Comparison of ENCODE assay signal across 15 mouse cellular contexts in the genomic region with DNA sequence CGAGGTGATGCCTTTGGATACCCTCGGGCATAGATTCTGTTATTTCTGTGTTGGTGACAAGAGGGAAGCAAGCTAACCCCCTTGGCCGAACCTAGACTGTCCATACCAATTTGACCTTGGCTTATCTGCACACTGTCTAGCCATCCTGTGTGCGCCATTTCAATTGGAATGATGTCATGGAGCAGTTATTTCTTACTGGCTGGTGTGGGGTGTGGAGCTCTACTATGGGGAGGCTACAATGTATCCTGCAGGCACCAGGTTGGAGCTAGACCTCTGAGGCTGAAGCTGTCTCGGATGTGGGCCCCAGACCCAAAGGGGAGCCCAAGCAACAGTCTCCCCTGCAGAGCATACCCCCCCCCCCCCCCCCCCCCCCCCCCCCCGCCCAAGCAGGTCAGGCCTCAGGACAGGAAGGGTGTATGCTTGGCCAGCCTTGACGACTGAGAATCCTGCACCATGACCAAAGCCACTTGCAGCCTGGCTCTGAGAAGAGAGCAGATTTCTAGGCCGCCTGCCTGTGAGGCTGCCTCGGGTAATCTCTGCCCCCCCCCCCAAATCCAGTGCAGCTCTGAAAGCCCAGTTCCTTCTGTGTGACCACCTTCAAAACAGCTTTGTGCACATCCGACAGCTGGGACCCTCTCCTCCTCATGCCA. TPM values are rescaled to one million over a fixed set of nuclear protein-coding genes. Genes with fewer than 3 reads are reported as not detected.
DNase-seq lines count a peak whose midpoint lies in the region; ATAC-seq and TF ChIP-seq lines count a peak whose summit lies in the region.
"Had no signal": no experiment of that assay in that cellular context is flagged by ENCODE, and none has a peak within 500 bp of the region (broad histone marks: within the 10 kb centered on the region; RNA-seq: fewer than 3 reads in every experiment).

TSS of gene Prrx2 (plus strand) at position 600 of the 650 bp plus-strand sequence.

- peak within 1 kb of the TSS; percentile 80 for H3K27ac ChIP-seq in heart, embryonic 13.5 days (replicated peaks)
- no peak within 1 kb of the TSS; the same call in 1 of the 2 replicates for H3K27ac ChIP-seq in heart, adult 2 months
- no peak within 1 kb of the TSS; the same call in 1 of the 2 replicates for H3K27ac ChIP-seq in midbrain, embryonic 10.5 days (replicated peaks)
- no peak within 1 kb of the TSS for H3K27ac ChIP-seq in midbrain, embryonic 14.5 days (replicated peaks; ENCODE audit: low read depth, low read length)
- 0 out of 2 replicates have a peak within 1 kb of the TSS, but pooled peaks have one; percentile 52 for H3K27ac ChIP-seq in hindbrain, embryonic 13.5 days
- H3K27ac ChIP-seq: macrophage; neural tube, embryonic 12.5 days had no signal

- H3K27me3 ChIP-seq in heart, embryonic 13.5 days (replicated peaks), result no peaks in the 10 kb centered on the region
- H3K27me3 ChIP-seq in heart, adult 2 months (ENCODE audit: control insufficient read depth, insufficient read depth, low read length), result no peaks in the 10 kb centered on the region
- H3K27me3 ChIP-seq in midbrain, embryonic 10.5 days (ENCODE audit: low read depth, poor library complexity, severe bottlenecking), result no peaks in the 10 kb centered on the region
- no peaks in the 10 kb centered on the region for H3K27me3 ChIP-seq in midbrain, embryonic 14.5 days (ENCODE audit: control insufficient read depth, insufficient read depth, low read length)
- no peaks in the 10 kb centered on the region for H3K27me3 ChIP-seq in hindbrain, embryonic 13.5 days

- no peaks in the 10 kb centered on the region for H3K36me3 ChIP-seq in heart, embryonic 13.5 days
- H3K36me3 ChIP-seq in heart, adult 2 months (ENCODE audit: control insufficient read depth, insufficient read depth, low read length), result no peaks in the 10 kb centered on the region
- no peaks in the 10 kb centered on the region for H3K36me3 ChIP-seq in midbrain, embryonic 10.5 days
- H3K36me3 ChIP-seq in midbrain, embryonic 14.5 days (ENCODE audit: control insufficient read depth, insufficient read depth, low read length), result no peaks in the 10 kb centered on the region
- no peaks in the 10 kb centered on the region for H3K36me3 ChIP-seq in hindbrain, embryonic 13.5 days
- H3K36me3 ChIP-seq: neural tube, embryonic 12.5 days had no signal

- H3K4me2 ChIP-seq in heart, embryonic 13.5 days, result no peak within 1 kb of the TSS
- H3K4me2 ChIP-seq in midbrain, embryonic 14.5 days (ENCODE audit: low read length), result no peak within 1 kb of the TSS
- H3K4me2 ChIP-seq in hindbrain, embryonic 13.5 days, result no peak within 1 kb of the TSS

- DNase-seq in heart, adult 2 months, result no peak
- DNase-seq in midbrain, embryonic 10.5 days (ENCODE audit: low spot score), result no peak
- no peak for DNase-seq in midbrain, embryonic 14.5 days
- no peak for DNase-seq in brain, embryonic 14.5 days (ENCODE audit: low read depth)
- DNase-seq in retina, embryonic 14.5 days (ENCODE audit: low spot score), result no peak
- no peak for DNase-seq in spleen, postnatal 4 days (ENCODE audit: low spot score in 2 of 2)
- DNase-seq: cerebellum, postnatal 10 days; left cerebral cortex, postnatal 4 days; right cerebral cortex, postnatal 14 days had no signal

- no peaks in the 10 kb centered on the region for H3K79me2 ChIP-seq in heart, adult 2 months (replicated peaks; ENCODE audit: control insufficient read depth, insufficient read depth, low read length)

- H3K9ac ChIP-seq in heart, embryonic 13.5 days, result peak within 1 kb of the TSS; percentile 56; the same call in 1 of the 2 replicates
- no peak within 1 kb of the TSS for H3K9ac ChIP-seq in heart, adult 2 months (ENCODE audit: low read depth, low read length)
- H3K9ac ChIP-seq in midbrain, embryonic 14.5 days (replicated peaks; ENCODE audit: low read length), result no peak within 1 kb of the TSS
- H3K9ac ChIP-seq in hindbrain, embryonic 13.5 days, result no peak within 1 kb of the TSS; the same call in 1 of the 2 replicates
- H3K9ac ChIP-seq: neural tube, embryonic 12.5 days had no signal

- H3K4me1 ChIP-seq in heart, embryonic 13.5 days, result peaks cover 43% of the 10 kb centered on the region
- H3K4me1 ChIP-seq in heart, adult 2 months (ENCODE audit: control insufficient read depth, insufficient read depth, low read length), result no peaks in the 10 kb centered on the region
- peaks cover 41% of the 10 kb centered on the region for H3K4me1 ChIP-seq in midbrain, embryonic 10.5 days
- H3K4me1 ChIP-seq in midbrain, embryonic 14.5 days (ENCODE audit: control insufficient read depth, insufficient read depth, low read length), result peaks cover 4% of the 10 kb centered on the region; the same call in 1 of the 2 replicates
- peaks cover 26% of the 10 kb centered on the region for H3K4me1 ChIP-seq in hindbrain, embryonic 13.5 days (replicated peaks)

- intact Hi-C loops in heart, adult 2 months (cut with DNase I), result no loop called here

- no peaks in the 10 kb centered on the region for H3K9me3 ChIP-seq in heart, embryonic 13.5 days
- no peaks in the 10 kb centered on the region for H3K9me3 ChIP-seq in midbrain, embryonic 10.5 days (replicated peaks)
- H3K9me3 ChIP-seq in midbrain, embryonic 14.5 days (ENCODE audit: control insufficient read depth, low read length), result no peaks in the 10 kb centered on the region
- H3K9me3 ChIP-seq in hindbrain, embryonic 13.5 days, result no peaks in the 10 kb centered on the region
- H3K9me3 ChIP-seq: neural tube, embryonic 12.5 days had no signal

- no peak for TF ChIP-seq CTCF in heart, adult 2 months (IDR thresholded peaks at IDR 0.05)
- TF ChIP-seq CTCF in brain, embryonic 14.5 days (IDR thresholded peaks at IDR 0.05; ENCODE audit: borderline replicate concordance, extremely low read depth, insufficient read depth, insufficient read length), result no peak

- no peak for TF ChIP-seq POLR2A in heart, adult 2 months (IDR thresholded peaks at IDR 0.05; ENCODE audit: insufficient read depth, low read depth, low read length)
- no peak for TF ChIP-seq POLR2A in brain, embryonic 14.5 days (IDR thresholded peaks at IDR 0.05; ENCODE audit: borderline replicate concordance, extremely low read depth, insufficient read depth, insufficient read length, poor library complexity, severe bottlenecking)

- 45% methylated on average over 8 of the region's 10 CpGs for WGBS in heart, embryonic 13.5 days
- WGBS in heart, adult 2 months, result 50% methylated on average over 9 of the region's 10 CpGs
- 71% methylated on average over 8 of the region's 10 CpGs for WGBS in midbrain, embryonic 10.5 days
- 68% methylated on average over 9 of the region's 10 CpGs for WGBS in midbrain, embryonic 14.5 days
- WGBS in hindbrain, embryonic 13.5 days, result 70% methylated on average over 7 of the region's 10 CpGs

- no peak within 1 kb of the TSS for H3K4me3 ChIP-seq in heart, embryonic 13.5 days
- H3K4me3 ChIP-seq in heart, adult 2 months, result no peak within 1 kb of the TSS
- H3K4me3 ChIP-seq in midbrain, embryonic 10.5 days, result no peak within 1 kb of the TSS
- H3K4me3 ChIP-seq in midbrain, embryonic 14.5 days (replicated peaks; ENCODE audit: low read depth, low read length), result no peak within 1 kb of the TSS
- no peak within 1 kb of the TSS for H3K4me3 ChIP-seq in hindbrain, embryonic 13.5 days
- H3K4me3 ChIP-seq: neural tube, embryonic 12.5 days had no signal

- TF ChIP-seq EP300 in heart, adult 2 months (IDR thresholded peaks at IDR 0.05; ENCODE audit: insufficient read depth, low read depth, low read length), result no peak

- no peak for ATAC-seq in heart, embryonic 13.5 days (ENCODE audit: extremely low read depth, insufficient number of reproducible peaks, low FRiP score, low TSS enrichment)
- ATAC-seq in midbrain, embryonic 14.5 days (ENCODE audit: low FRiP score, low TSS enrichment), result no peak
- ATAC-seq in hindbrain, embryonic 13.5 days (ENCODE audit: low FRiP score), result no peak
- ATAC-seq: activated CD4-positive, CD25-positive, alpha-beta regulatory T cell, adult 4 months had no signal

RNA-seq across cellular contexts. Expression of gene Prrx2, which starts in this region (rescaled TPM):
- 30.3 and 37.0 TPM in 2 replicates for polyA plus RNA-seq in heart, embryonic 13.5 days (2015; fragmentation: Nextera tagmentation; extraction: Ambion mirVana)
- under 1 TPM; 0.75 to 0.84 TPM for total RNA-seq in heart, adult 2 months (2021)
- 1.6 and 2.4 TPM in 2 replicates for polyA plus RNA-seq in heart, adult 2 months (2012; rRNA removed)
- 22.3 and 29.5 TPM in 2 replicates for polyA plus RNA-seq in midbrain, embryonic 10.5 days (2016; fragmentation: Nextera tagmentation; extraction: Ambion mirVana)
- 1.4 and 2.2 TPM in 2 replicates for polyA plus RNA-seq in midbrain, embryonic 14.5 days (2014; fragmentation: Nextera tagmentation; extraction: Ambion mirVana)
- 10.8 and 13.6 TPM in 2 replicates for polyA plus RNA-seq in brain, embryonic 14.5 days (2012; rRNA removed)
- polyA plus RNA-seq in hindbrain, embryonic 13.5 days (2015; fragmentation: Nextera tagmentation; extraction: Ambion mirVana), result 3.0 and 3.8 TPM in 2 replicates
- total RNA-seq: hematopoietic stem cell, adult 5-6 weeks had no signal
- polyA plus RNA-seq: activated CD4-positive, CD25-positive, alpha-beta regulatory T cell, adult 4 months; macrophage had no signal

Comparison
In these comparisons a context has a peak if more than half of its experiments do, and no peak if none do; other contexts are left out.
1. H3K27ac ChIP-seq: peak in heart, embryonic 13.5 days (single experiment) and hindbrain, embryonic 13.5 days (single experiment); none in heart, adult 2 months (single experiment), midbrain, embryonic 10.5 days (single experiment) and midbrain, embryonic 14.5 days (single experiment).